Mouse (Mus musculus): Measurements from ENCODE around the gene Pip5k1b.

DNA sequence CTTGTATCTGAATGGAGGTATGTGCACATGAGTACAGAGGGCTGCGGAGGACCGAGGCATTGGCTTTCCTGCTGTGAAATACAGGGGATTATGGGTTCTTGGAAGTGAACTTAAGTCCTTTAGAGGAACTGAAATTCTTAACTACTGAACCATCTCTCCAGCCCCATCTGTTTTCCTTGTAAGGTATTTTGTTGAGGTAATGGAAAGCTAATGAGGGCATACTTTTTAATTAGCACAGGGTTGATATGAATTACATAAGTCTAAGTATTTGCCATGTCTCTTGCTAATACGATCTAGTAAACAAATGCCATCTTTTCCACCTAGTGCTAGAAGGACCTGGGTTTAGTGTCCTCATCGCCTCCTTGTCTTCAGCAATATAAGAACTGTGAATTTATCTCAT is 240.4 kb downstream of the Pip5k1b start:
- no peak for TF ChIP-seq CTCF (IDR thresholded peaks at IDR 0.05; ENCODE audit: extremely low read depth, insufficient read length, insufficient replicate concordance, low read depth, low read length)
- TF ChIP-seq POLR2A (IDR thresholded peaks at IDR 0.05; ENCODE audit: low read depth, low read length): no peak

All from small intestine, adult 2 months (tissue).